Mouse (Mus musculus): Measurements from ENCODE around the gene Olfr1238. TPM values are rescaled to one million over a fixed set of nuclear protein-coding genes. Genes with fewer than 3 reads are reported as not detected.

Olfr1238 gene
- total RNA-seq (2021) = not detected

GRCm38 (mm10) chr2:89409576-89409975 lies at the start of gene Olfr1238:
TSS of gene Olfr1238 (minus strand) at chr2:89409676.
- intact Hi-C loops (cut with DNase I) = no loop called here
- no peak for DNase-seq

- no peak for DNase-seq
- intact Hi-C loops (cut with DNase I) = no loop called here
Observed at GRCm38 (mm10) chr2:89442900-89443299, 33.4 kb upstream of the Olfr1238 start, which contains the start of gene Olfr1240. TSS of gene Olfr1240 (minus strand) at chr2:89443000.

GRCm38 (mm10) chr2:89420307-89420706 lies 10.8 kb upstream of the Olfr1238 start, which contains the start of gene Olfr1239:
TSS of gene Olfr1239 (minus strand) at chr2:89420407.
- no peak for DNase-seq
- intact Hi-C loops (cut with DNase I) = no loop called here

GRCm38 (mm10) chr2:89414557-89414956 lies 5.1 kb upstream of the Olfr1238 start:
- intact Hi-C loops (cut with DNase I) = no loop called here
- no peak for DNase-seq

GRCm38 (mm10) chr2:89400882-89401281 lies 8.6 kb downstream of the Olfr1238 start:
- DNase-seq = no peak
- intact Hi-C loops (cut with DNase I) = no loop called here

- no peak for DNase-seq
- intact Hi-C loops (cut with DNase I) = no loop called here
Observed at GRCm38 (mm10) chr2:89364765-89365164, 44.7 kb downstream of the Olfr1238 start, which contains the start of gene Olfr1234. TSS of gene Olfr1234 (minus strand) at chr2:89364865.

Other genes starting within 250 kb of the Olfr1238 start
- not detected for gene Olfr1224-ps1, start 245.6 kb downstream of the Olfr1238 start, total RNA-seq (2021)
- gene Olfr1225, start 235.0 kb downstream of the Olfr1238 start, total RNA-seq (2021) = not detected
- not detected for gene Olfr1226, start 209.6 kb downstream of the Olfr1238 start, total RNA-seq (2021)
- gene Olfr1228, start 155.6 kb downstream of the Olfr1238 start, total RNA-seq (2021) = not detected
- gene Olfr1229, start 121.7 kb downstream of the Olfr1238 start, total RNA-seq (2021) = not detected
- not detected for gene Olfr1230, start 112.4 kb downstream of the Olfr1238 start, total RNA-seq (2021)
- not detected for gene Olfr1231, start 102.6 kb downstream of the Olfr1238 start, total RNA-seq (2021)
- gene Olfr1232, start 80.0 kb downstream of the Olfr1238 start, total RNA-seq (2021) = not detected
- gene Olfr1233, start 67.3 kb downstream of the Olfr1238 start, total RNA-seq (2021) = not detected
- gene Olfr1234, start 44.8 kb downstream of the Olfr1238 start, total RNA-seq (2021) = not detected
- not detected for gene Olfr1239, start 10.7 kb upstream of the Olfr1238 start, total RNA-seq (2021)
- not detected for gene Olfr1240, start 33.3 kb upstream of the Olfr1238 start, total RNA-seq (2021)
- not detected for gene Olfr1241, start 77.5 kb upstream of the Olfr1238 start, total RNA-seq (2021)
- gene Olfr1242, start 88.7 kb upstream of the Olfr1238 start, total RNA-seq (2021) = not detected
- not detected for gene Olfr1243, start 121.8 kb upstream of the Olfr1238 start, total RNA-seq (2021)
- not detected for gene Olfr1245, start 168.8 kb upstream of the Olfr1238 start, total RNA-seq (2021)
- gene Olfr1246, start 183.5 kb upstream of the Olfr1238 start, total RNA-seq (2021) = not detected
- under 1 TPM in 1 of 2 experiments, not detected in 1; 0.03 TPM for gene Olfr1247, start 204.5 kb upstream of the Olfr1238 start, total RNA-seq (2021)
- gene Olfr1248, start 208.6 kb upstream of the Olfr1238 start, total RNA-seq (2021) = not detected
- gene Olfr1249, start 225.3 kb upstream of the Olfr1238 start, total RNA-seq (2021) = not detected